Mouse (Mus musculus): ENCODE data around the gene Galns. TPM values are rescaled to one million over a fixed set of nuclear protein-coding genes. Genes with fewer than 3 reads are reported as not detected.

Gene Galns
- polyA plus RNA-seq, 1 experiment from 2014 or later = 11.9 TPM

DNA sequence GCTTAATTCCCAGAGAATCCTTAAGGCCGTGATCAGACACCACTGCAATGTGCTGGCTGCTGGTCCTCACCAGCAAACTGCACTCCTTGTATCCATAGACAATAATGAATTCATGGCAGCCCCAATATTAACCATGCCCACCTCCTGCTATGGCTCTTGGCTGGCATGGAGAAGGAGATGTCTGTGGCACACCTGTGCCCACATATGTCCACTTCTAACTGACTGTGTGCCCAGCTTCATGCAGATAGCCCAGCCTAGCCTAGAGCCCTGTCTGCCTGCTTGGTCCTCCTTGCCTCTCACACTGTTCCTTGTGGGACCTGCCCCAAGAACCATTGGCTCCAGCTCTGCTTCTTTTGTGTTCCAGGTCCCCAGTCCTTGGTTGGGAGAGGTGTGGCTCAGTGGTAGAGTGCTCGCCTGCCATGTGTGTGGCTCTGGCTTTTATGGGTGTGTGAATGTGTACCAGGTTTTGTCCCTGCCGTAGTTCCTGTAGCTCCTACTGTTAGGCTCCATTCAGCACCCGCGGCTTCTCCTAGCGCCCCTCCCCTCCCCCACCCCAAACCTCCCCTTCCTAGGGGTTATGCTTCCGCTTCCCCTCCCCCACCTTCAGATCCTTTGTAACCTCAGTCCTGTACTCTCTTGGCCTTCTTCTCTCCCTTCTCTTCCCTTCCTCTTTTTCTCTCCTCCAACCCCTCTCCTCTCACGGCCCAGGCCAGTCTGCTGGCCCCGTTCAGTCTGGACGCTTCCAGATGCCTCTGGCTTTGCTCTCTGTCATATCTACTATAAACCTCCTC, 53.8 kb downstream of the Galns start:
- WGBS = 39% methylated on average over 10 of the region's 10 CpGs
- no peak overlapping the region for H3K4me3 ChIP-seq (replicated peaks)
- H3K27me3 ChIP-seq (replicated peaks) = no peaks in the 10 kb centered on the region
- H3K36me3 ChIP-seq = no peaks in the 10 kb centered on the region
- H3K4me2 ChIP-seq = 0 out of 2 replicates have a peak overlapping the region, but pooled peaks have one; percentile 28
- no peak overlapping the region for H3K9ac ChIP-seq
- H3K4me1 ChIP-seq = peaks cover 12% of the 10 kb centered on the region; the same call in 1 of the 2 replicates
- no peaks in the 10 kb centered on the region for H3K9me3 ChIP-seq
- peak overlapping the region; percentile 76; the same call in 1 of the 2 replicates for H3K27ac ChIP-seq
- no peak for ATAC-seq (ENCODE audit: insufficient read depth, low FRiP score, low read depth)

DNA sequence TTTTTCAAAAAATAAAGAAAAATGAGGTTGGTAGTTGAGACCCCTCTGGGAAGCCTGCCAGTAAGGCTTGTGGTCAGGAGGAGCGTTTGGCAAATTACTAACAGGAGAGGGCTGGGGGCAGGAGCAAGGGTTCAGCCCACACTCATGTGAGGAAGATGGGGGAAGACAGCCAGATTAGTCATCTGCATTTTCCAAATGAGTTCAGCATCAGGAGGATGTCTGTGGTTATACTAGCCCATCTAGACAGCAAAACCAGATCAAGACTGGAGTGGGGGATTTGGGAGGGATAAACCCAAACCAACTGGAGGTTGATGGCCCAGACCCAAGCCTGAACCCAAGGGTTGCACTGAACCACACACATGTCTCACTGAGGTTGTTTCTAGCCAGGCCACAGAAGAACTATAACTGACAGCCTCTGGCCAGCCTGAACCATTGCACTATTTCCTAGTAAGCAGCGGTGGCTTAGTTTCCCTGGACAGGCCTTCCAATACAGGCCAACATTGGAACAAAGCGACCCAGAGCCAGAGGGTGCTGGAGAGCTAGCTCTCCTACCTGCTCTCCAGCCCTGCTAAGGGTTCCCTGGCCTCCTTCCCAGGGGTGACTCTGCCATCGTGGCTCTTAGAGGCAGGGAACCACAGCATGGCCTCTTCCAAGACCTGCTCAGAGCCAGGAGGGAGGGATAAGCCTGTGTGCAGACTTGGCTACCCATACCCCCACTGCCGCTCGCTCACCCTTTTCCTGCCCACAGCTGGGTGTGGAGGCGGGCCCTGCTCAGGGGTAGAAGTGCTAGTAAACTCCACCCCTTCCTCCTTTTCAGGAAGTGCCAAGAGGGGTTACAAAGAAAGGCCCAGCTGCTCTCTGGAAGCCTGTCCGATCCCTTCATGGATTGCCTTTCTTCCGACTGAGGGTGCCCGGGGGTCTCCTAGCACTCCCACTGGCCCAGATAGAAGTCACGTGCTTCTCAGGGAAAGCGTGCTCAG, 54.9 kb downstream of the Galns start:
- Histone ChIP-seq H3K4me1 (peaks cover 18% of the 10 kb centered on the region), H3K9ac (no peak overlapping the region), H3K9me3 (no peaks in the 10 kb centered on the region), H3K27me3 (replicated peaks) (no peaks in the 10 kb centered on the region), H3K27ac (peak overlapping the region; percentile 76), H3K36me3 (no peaks in the 10 kb centered on the region), H3K4me2 (peak overlapping the region; percentile 28), H3K4me3 (replicated peaks) (no peak overlapping the region)
- ATAC-seq (ENCODE audit: insufficient read depth, low FRiP score, low read depth) = 0 out of 2 replicates have a peak, but pooled peaks have one; percentile 41
- 57% methylated on average over 12 of the region's 12 CpGs for WGBS

DNA sequence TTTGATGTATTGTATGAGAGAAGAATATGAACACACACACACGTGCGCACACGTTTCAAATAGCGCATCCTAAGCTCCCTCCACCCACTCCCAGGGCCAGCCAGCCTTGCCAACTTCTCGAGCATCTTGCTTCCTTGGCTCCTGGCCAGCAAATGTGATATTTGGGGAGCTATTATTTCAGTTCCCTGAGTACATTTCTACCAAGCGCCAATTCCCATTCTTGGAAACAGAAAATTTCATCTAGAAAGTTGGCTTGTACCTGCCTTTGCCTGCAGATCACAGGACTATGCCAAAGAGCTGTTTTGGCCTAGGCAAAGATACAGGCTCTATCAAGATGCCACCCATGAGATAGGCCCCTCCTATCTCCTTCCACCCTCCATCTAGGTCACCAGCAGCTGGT, 56.5 kb downstream of the Galns start:
- Histone ChIP-seq H3K4me1 (peaks cover 24% of the 10 kb centered on the region), H3K36me3 (no peaks in the 10 kb centered on the region), H3K27me3 (replicated peaks) (no peaks in the 10 kb centered on the region), H3K9me3 (no peaks in the 10 kb centered on the region), H3K27ac (no peak overlapping the region), H3K4me2 (no peak overlapping the region), H3K4me3 (replicated peaks) (no peak overlapping the region), H3K9ac (no peak overlapping the region)
- 61% methylated on average over 6 of the region's 6 CpGs for WGBS
- ATAC-seq (ENCODE audit: insufficient read depth, low FRiP score, low read depth) = no peak

DNA sequence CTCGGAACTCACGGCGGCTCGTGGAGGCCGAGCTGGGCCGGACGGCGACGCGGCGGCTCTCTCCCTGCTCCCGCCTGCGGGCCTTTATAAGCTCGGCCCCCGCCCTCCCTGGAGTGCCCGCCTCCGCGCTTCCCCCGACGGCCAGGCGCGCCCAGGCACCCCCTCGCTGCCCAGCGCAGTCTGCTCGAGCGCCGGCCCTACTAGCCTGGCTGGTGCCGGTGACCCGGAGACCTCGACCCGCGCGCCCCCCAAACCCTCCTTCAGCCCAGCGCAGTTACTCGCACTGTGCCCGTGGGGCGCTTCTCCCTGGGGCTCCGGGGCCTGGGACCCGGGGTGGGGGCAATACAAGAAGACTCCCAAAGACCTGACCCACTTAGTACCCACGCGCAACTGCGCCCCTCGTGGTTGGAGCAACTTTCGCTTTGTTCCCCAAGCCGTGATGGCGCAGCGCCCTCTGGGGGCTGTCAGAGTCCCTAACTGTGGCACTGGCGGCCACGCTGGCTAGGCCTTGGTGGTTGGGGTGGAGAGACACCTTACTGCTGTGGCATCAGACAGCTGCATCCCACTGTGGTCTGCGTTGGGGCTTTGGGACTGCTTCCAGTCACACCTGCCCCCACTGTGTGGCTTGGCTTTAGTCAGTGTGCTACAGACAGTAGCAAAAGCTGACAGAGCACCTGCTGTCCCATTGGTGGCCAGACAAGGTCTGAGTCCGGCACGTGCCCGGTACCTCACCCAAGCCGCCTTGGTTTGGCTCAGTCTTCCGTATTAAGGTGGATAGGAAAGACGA, 59.8 kb downstream of the Galns start, which contains the start of gene Piezo1:
TSS of gene Piezo1 (minus strand) at position 65 of the 787 bp plus-strand sequence.
- peaks cover 47% of the 10 kb centered on the region for H3K4me1 ChIP-seq
- H3K27me3 ChIP-seq (replicated peaks) = no peaks in the 10 kb centered on the region
- H3K9me3 ChIP-seq = no peaks in the 10 kb centered on the region
- peak within 1 kb of the TSS; percentile 78 for H3K9ac ChIP-seq
- H3K4me3 ChIP-seq (replicated peaks) = peak within 1 kb of the TSS; percentile 83
- peak within 1 kb of the TSS; percentile 93 for H3K4me2 ChIP-seq
- H3K36me3 ChIP-seq = no peaks in the 10 kb centered on the region
- peak within 1 kb of the TSS; percentile 90 for H3K27ac ChIP-seq
- peak; percentile 82 for ATAC-seq (ENCODE audit: insufficient read depth, low FRiP score, low read depth)
- WGBS = 11% methylated on average over 55 of the region's 56 CpGs

DNA sequence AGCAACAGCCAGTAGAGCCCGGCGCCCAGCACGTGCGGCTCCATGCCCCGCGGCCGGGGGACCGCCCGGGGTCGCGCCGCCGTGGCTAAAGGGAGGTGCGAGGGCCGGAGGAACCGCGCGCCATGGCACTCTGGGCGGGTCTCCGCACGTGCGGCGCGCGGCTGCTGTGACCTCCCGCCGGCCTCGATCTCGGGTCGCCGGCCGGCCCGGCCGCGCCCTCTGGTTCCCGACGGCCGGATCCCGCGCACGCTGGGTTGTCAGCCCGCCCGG, 60.3 kb downstream of the Galns start:
- under 1% methylated on average over 42 of the region's 43 CpGs for WGBS
- no peaks in the 10 kb centered on the region for H3K9me3 ChIP-seq
- peak overlapping the region; percentile 93 for H3K4me2 ChIP-seq
- no peaks in the 10 kb centered on the region for H3K36me3 ChIP-seq
- peak overlapping the region; percentile 78 for H3K9ac ChIP-seq
- H3K4me3 ChIP-seq (replicated peaks) = peak overlapping the region; percentile 83
- peaks cover 49% of the 10 kb centered on the region for H3K4me1 ChIP-seq
- no peaks in the 10 kb centered on the region for H3K27me3 ChIP-seq (replicated peaks)
- peak; percentile 18 for ATAC-seq (ENCODE audit: insufficient read depth, low FRiP score, low read depth)
- peak overlapping the region; percentile 90 for H3K27ac ChIP-seq

DNA sequence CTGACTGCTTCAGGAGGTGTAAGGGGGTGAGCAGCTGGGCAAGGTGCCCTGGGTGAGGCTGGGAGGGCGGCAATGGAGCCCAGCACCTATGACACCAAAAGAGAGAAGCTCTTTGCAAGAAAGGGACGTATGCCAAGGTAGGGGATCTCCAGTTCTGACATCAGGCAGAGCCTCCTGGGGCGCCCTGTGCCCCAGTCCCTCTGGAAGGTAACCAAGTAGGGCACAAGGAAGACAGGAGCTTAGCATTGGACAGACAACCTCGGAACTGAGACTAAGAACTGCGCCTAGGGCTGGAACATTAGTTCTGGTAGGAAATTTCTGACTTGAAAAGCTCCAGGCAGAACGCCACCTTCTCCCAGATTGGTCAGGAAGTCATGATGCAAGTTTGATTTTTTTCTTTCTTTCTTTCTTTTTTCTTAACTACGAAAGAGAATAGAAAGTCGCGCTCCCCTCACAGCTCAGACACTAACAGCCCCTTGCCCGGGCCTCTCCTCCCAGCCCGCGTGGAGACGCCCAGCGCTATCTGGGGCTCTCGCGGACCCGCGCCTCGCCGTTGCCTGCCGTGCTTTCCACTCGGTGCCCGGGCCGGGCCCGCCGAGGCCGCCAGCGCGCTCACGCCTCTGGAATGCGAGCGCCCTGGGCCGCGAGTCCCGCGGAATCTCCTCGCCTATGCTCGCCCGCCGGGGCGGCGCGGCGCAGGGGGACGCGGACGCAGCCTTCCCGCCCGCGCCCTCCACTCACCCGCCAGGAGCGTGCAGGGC, 60.8 kb downstream of the Galns start:
- peak overlapping the region; percentile 90 for H3K27ac ChIP-seq
- H3K4me2 ChIP-seq = peak overlapping the region; percentile 93
- H3K4me3 ChIP-seq (replicated peaks) = peak overlapping the region; percentile 83
- peak; percentile 33; the same call in 1 of the 2 replicates for ATAC-seq (ENCODE audit: insufficient read depth, low FRiP score, low read depth)
- H3K36me3 ChIP-seq = no peaks in the 10 kb centered on the region
- no peaks in the 10 kb centered on the region for H3K27me3 ChIP-seq (replicated peaks)
- no peaks in the 10 kb centered on the region for H3K9me3 ChIP-seq
- peaks cover 49% of the 10 kb centered on the region for H3K4me1 ChIP-seq
- 3% methylated on average over 51 of the region's 52 CpGs for WGBS
- H3K9ac ChIP-seq = peak overlapping the region; percentile 78

DNA sequence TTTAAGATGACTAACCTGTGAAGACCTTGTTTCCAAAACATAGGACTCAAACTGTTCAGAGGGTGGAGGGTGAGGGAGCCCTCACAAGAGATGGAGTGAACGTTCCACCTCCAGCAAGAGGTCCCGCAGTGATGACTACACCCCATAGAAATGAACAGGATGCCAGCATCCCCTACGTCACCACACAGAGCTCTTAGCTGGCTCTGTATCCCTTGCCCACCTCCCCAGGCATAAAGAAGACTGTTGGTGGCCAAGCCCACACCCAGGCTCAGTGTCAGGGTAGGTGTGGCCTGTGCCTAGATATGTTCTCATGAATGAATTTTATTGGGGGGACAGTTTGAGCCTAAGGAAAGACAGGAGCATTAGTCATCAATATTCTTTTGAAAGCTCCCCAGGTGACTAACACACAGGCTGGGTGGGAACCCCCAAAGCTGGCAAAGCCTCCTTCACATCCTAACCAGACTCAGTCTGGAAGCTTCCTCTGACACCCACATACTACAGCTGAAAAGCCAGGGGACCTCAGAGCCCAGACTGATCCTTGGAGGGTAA, 62.3 kb downstream of the Galns start:
- no peak for ATAC-seq (ENCODE audit: insufficient read depth, low FRiP score, low read depth)
- H3K9ac ChIP-seq = no peak overlapping the region
- H3K27ac ChIP-seq = peak overlapping the region; percentile 59
- H3K4me2 ChIP-seq = peak overlapping the region; percentile 93
- H3K4me3 ChIP-seq (replicated peaks) = peak overlapping the region; percentile 83
- 71% methylated on average over 3 of the region's 3 CpGs for WGBS
- no peaks in the 10 kb centered on the region for H3K36me3 ChIP-seq
- H3K9me3 ChIP-seq = no peaks in the 10 kb centered on the region
- no peaks in the 10 kb centered on the region for H3K27me3 ChIP-seq (replicated peaks)
- H3K4me1 ChIP-seq = peaks cover 49% of the 10 kb centered on the region

DNA sequence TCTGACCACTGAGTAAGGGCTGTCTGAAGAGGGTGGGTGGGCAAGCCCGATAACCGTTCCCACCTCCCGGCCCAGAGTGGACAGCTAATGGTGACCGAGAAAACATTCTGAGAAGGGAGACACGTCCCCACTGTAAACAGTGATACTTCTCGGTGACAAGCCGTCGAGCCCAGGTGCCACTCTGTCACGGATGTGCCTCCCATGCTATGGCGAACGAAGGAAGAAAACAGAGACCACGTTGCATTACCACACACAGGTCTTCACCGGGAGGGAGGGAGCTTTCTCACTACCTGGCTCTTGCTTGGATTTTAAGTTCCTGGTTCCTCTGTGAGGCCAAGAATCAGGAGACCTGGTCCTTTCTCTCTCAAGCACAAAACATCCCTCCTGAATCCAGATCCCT, 62.9 kb downstream of the Galns start:
- WGBS = 55% methylated on average over 13 of the region's 13 CpGs
- Histone ChIP-seq H3K27ac (peak overlapping the region; percentile 59), H3K4me1 (peaks cover 49% of the 10 kb centered on the region)

DNA sequence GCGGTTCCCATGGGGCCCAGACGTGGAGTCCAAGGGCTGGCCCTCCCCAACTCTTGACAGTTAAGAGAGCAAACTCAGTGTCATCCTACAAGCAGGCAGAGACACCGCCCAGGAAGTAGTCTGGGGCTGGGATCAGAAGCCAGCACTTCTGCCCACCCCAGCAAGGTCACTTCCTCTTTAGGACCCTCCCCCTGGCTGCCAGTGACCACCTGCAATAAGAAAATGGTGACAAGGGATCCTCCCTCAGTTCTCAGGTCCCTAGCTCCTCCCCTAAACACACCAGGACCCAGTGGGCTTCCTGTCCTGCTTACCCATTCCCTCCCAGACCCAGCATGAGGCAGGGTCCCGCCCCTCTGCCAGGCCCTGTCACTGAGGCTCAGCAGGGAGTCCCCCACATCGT, 63.4 kb downstream of the Galns start:
- peak overlapping the region; percentile 35; the same call in 1 of the 2 replicates for H3K4me2 ChIP-seq
- ATAC-seq (ENCODE audit: insufficient read depth, low FRiP score, low read depth) = peak; percentile 24; the same call in 1 of the 2 replicates
- H3K27me3 ChIP-seq (replicated peaks) = no peaks in the 10 kb centered on the region
- 0 out of 2 replicates have a peak, but pooled peaks cover 3% of the 10 kb centered on the region for H3K36me3 ChIP-seq
- peaks cover 49% of the 10 kb centered on the region for H3K4me1 ChIP-seq
- WGBS = 38% methylated on average over 5 of the region's 5 CpGs
- H3K4me3 ChIP-seq (replicated peaks) = peak overlapping the region; percentile 2; the same call in 1 of the 2 replicates
- no peak overlapping the region for H3K9ac ChIP-seq
- no peaks in the 10 kb centered on the region for H3K9me3 ChIP-seq
- peak overlapping the region; percentile 42 for H3K27ac ChIP-seq

More for the DNA sequence above, 62.9 kb downstream of the Galns start:
- Histone ChIP-seq H3K4me3 (replicated peaks) (no peak overlapping the region), H3K4me2 (peak overlapping the region; percentile 35; the same call in 1 of the 2 replicates), H3K27me3 (replicated peaks) (no peaks in the 10 kb centered on the region), H3K9ac (no peak overlapping the region), H3K36me3 (0 out of 2 replicates have a peak, but pooled peaks cover under 1% of the 10 kb centered on the region), H3K9me3 (no peaks in the 10 kb centered on the region)
- ATAC-seq (ENCODE audit: insufficient read depth, low FRiP score, low read depth) = no peak

DNA sequence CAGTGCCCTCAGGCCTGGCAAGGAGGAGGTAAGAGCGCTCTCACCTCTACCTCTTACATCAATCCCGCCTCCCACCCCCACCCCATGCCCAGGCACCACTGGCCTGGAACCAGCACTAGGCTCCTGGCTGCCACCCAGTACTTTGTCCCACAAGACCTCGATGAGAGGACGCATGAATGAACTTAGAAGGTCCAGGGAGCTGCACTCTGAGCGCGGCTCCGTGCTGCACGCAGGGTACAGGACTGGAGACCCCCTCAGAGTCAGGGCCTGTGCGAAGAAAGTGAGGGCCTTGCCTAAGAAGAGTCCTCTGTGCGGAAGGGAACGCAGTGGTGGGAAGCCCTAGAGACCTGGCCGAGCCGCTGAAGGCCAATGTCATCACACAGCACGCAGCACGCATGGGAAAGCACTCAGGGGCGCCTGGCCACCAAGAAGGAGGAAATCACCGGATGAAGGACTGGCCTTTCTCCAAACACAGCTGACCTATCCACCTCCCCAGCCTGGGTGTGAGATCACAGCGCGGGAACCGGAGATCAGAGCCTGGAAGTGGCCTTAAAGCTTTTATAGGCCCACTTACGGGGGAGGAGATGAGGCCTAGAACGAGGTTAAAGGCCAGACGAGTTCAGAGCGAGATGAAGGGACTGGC, 64.3 kb downstream of the Galns start:
- ATAC-seq (ENCODE audit: insufficient read depth, low FRiP score, low read depth) = no peak
- Histone ChIP-seq H3K9me3 (no peaks in the 10 kb centered on the region), H3K27ac (peak overlapping the region; percentile 42), H3K9ac (no peak overlapping the region), H3K36me3 (0 out of 2 replicates have a peak, but pooled peaks cover 3% of the 10 kb centered on the region), H3K4me2 (peak overlapping the region; percentile 35), H3K4me3 (replicated peaks) (no peak overlapping the region), H3K27me3 (replicated peaks) (no peaks in the 10 kb centered on the region), H3K4me1 (peaks cover 49% of the 10 kb centered on the region)
- WGBS = 56% methylated on average over 24 of the region's 24 CpGs

Measured in stomach, embryonic 15.5 days (tissue).